Mouse (Mus musculus) intestine, embryonic 16.5 days (tissue): ENCODE results near the gene Sfswap. TPM values are rescaled to one million over a fixed set of nuclear protein-coding genes. Genes with fewer than 3 reads are reported as not detected.
A peak's percentile ranks its signal among the peaks of the same experiment; 100 is the strongest.

ENCODE experiments used
- ATAC-seq: fragments of 200-750 bp; cut with Nextera tagmentation; 2 replicates; pipeline ENCODE4 v1.8.0; 2017; ENCODE audit warnings: moderate TSS enrichment, moderate library complexity
- H3K27ac ChIP-seq: fragments of 300-500 bp; sonication (generic); 2 replicates; pipeline ENCODE4 v1.5.1; 2014; ENCODE audit warnings: mild to moderate bottlenecking, low read length
- H3K27me3 ChIP-seq: fragments of 300-500 bp; sonication (generic); replicated peaks from 2 replicates; pipeline ENCODE4 v1.6.1; 2014; ENCODE audit warnings: low read length, control low read depth, mixed read lengths; ENCODE audit not compliant: control insufficient read depth, insufficient read depth
- H3K36me3 ChIP-seq: fragments of 300-500 bp; sonication (generic); 2 replicates; pipeline ENCODE4 v1.6.1; 2014; ENCODE audit warnings: low read length, control low read depth; ENCODE audit not compliant: control insufficient read depth, insufficient read depth
- H3K4me1 ChIP-seq: fragments of 300-500 bp; sonication (generic); 2 replicates; pipeline ENCODE4 v1.6.1; 2014; ENCODE audit warnings: low read length, control low read depth, mixed read lengths; ENCODE audit not compliant: control insufficient read depth, insufficient read depth
- H3K4me2 ChIP-seq: fragments of 300-500 bp; sonication (generic); 2 replicates; pipeline ENCODE4 v1.6.1; 2014; ENCODE audit warnings: low read depth, low read length, control low read depth
- H3K4me3 ChIP-seq: fragments of 300-500 bp; sonication (generic); 2 replicates; pipeline ENCODE4 v1.5.1; 2014; ENCODE audit warnings: mild to moderate bottlenecking, low read length
- H3K9ac ChIP-seq: fragments of 300-500 bp; sonication (generic); 2 replicates; pipeline ENCODE4 v1.6.1; 2014; ENCODE audit warnings: low read depth, low read length
- H3K9me3 ChIP-seq: fragments of 300-500 bp; sonication (generic); 2 replicates; pipeline ENCODE4 v1.6.1; 2016; ENCODE audit warnings: low read length, control low read depth; ENCODE audit not compliant: control insufficient read depth
- WGBS: fragments of 180-500 bp; shearing (Covaris S2); extraction: QIAGEN DNeasy Blood & Tissue Kit; methylation state at CpG from one replicate; pipeline ENCODE4 v1.1.7; 2014; 5-methylcytosine and 5-hydroxymethylcytosine counted together
- polyA plus RNA-seq: library from polyadenylated mRNA; unstranded; fragments of >200 nt; fragmentation: Nextera tagmentation; extraction: Ambion mirVana; gene quantifications from 2 replicates; pipeline ENCODE4 v1.2.1, GENCODE M21; 2015

The Sfswap gene
- polyA plus RNA-seq, 1 experiment from 2014 or later = 26.4 TPM

DNA sequence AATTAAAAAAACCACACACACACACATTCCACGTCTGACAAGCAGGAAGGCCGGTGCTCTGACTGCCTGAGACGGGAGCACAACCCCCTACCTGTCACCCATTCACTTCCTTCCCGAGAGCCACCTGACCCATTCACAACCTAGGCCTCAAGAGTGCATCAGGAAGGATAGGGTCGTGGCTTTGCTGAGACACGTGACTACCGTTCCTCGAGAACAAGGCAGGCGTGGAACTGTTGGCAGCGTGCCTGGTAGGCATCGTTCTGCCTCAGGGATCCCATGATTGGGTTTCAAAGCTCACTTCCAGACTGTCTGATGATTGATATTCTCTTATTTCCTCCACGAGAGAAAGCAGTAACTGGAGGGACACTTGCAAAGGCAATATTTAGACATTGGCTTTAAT, 77.2 kb downstream of the Sfswap start:
- H3K4me3 ChIP-seq = no peak overlapping the region
- no peaks in the 10 kb centered on the region for H3K36me3 ChIP-seq
- no peaks in the 10 kb centered on the region for H3K4me1 ChIP-seq
- 51% methylated on average over 12 of the region's 12 CpGs for WGBS
- H3K9me3 ChIP-seq = no peaks in the 10 kb centered on the region
- H3K9ac ChIP-seq = no peak overlapping the region
- no peak for ATAC-seq
- no peak overlapping the region for H3K27ac ChIP-seq
- peaks cover 13% of the 10 kb centered on the region; the same call in 1 of the 2 replicates for H3K27me3 ChIP-seq
- no peak overlapping the region for H3K4me2 ChIP-seq

DNA sequence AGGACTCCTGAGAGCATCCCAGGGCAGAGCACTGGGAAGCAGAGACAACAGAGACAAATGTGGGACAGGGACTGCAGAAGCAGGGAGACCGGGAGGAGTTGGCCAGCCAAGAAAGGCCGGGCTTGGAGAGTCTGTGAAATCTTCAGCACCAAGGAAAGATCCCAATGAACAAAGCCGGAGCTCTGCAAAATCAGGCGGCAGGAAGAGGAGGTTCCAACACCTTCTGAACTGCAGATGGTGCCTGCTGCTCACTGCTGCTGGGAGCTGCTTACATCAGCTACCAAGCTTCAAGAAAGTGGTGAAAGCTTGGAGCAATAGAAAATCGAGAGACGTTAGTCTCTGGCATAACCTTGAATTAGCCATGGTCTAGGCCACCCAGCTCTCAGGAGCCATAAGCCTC, 79.0 kb downstream of the Sfswap start:
- Histone ChIP-seq H3K9ac (no peak overlapping the region), H3K9me3 (no peaks in the 10 kb centered on the region)
- ATAC-seq = no peak

DNA sequence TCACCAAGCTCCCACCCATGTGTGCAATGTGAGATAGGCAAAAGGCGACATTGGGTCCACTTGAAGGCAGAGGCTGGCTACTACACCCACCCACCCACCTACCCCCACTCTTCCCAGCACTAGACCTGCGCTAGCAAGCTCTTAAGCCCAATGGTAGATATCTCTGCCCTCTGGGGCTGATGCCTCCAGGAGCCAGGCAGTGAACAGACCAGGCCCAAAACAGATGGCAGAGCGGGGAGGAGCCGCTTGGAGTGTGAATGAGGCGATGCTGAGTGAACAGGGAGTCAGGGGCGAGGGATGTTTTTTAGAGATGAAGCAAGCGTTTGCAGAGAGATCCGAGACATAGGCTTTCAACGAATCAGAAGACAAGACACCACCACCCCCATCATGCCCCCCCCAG, 79.6 kb downstream of the Sfswap start:
- 76% methylated on average over 9 of the region's 9 CpGs for WGBS
- H3K9ac ChIP-seq = no peak overlapping the region
- no peaks in the 10 kb centered on the region for H3K36me3 ChIP-seq
- H3K27ac ChIP-seq = no peak overlapping the region
- H3K27me3 ChIP-seq = peaks cover 25% of the 10 kb centered on the region; the same call in 1 of the 2 replicates
- H3K9me3 ChIP-seq = no peaks in the 10 kb centered on the region
- H3K4me3 ChIP-seq = no peak overlapping the region
- H3K4me1 ChIP-seq = peaks cover 8% of the 10 kb centered on the region
- no peak for ATAC-seq
- no peak overlapping the region for H3K4me2 ChIP-seq

More for the DNA sequence above, 79.0 kb downstream of the Sfswap start:
- Histone ChIP-seq H3K36me3 (no peaks in the 10 kb centered on the region), H3K4me1 (peaks cover 2% of the 10 kb centered on the region), H3K4me2 (no peak overlapping the region), H3K4me3 (no peak overlapping the region), H3K27me3 (peaks cover 22% of the 10 kb centered on the region; the same call in 1 of the 2 replicates), H3K27ac (no peak overlapping the region)
- 12% methylated on average over 6 of the region's 6 CpGs for WGBS

DNA sequence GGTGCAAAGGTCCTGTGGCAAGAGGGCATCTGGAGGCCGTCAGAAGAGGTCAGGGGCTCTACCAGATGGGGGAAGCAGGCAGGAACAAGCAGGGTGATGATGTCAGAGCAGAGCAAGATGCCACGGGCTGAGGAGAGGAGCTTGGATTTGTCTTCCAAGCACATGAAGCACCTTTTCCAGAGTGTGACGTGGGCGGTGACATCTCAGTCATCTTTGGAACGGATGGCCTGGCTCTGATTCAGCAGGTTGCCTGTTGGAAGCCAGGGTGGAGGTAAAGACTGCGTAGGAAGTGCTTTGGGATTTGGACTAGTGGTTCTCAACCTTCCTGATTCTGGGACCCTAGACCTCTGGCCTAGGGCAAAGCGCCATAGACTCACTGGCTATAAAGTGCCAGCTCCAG, 80.0 kb downstream of the Sfswap start:
- H3K9ac ChIP-seq = no peak overlapping the region
- H3K4me2 ChIP-seq = no peak overlapping the region
- no peak overlapping the region for H3K4me3 ChIP-seq
- no peaks in the 10 kb centered on the region for H3K36me3 ChIP-seq
- no peaks in the 10 kb centered on the region for H3K9me3 ChIP-seq
- 67% methylated on average over 7 of the region's 7 CpGs for WGBS
- H3K4me1 ChIP-seq = peaks cover 12% of the 10 kb centered on the region
- ATAC-seq = no peak
- peaks cover 28% of the 10 kb centered on the region; the same call in 1 of the 2 replicates for H3K27me3 ChIP-seq
- H3K27ac ChIP-seq = no peak overlapping the region

DNA sequence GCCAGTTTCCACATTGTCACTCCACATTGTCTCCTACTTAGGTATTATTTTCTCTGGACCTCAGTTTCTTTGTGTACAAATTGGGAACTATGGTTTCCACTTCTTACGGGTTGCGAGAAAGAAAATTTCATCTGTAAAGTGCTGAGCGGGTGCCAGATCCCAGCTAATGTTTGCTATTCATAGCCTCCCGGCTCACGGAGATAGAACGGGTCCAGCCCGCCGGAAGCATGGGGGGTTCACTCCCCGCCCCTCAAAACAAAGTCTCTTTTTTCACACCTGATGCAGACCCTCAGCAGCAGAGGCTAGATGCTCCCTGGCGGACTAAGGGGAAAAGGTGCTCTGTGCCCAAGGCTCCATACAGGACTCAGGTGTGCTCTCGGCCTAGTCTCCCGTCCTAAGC, 82.3 kb downstream of the Sfswap start:
- H3K27me3 ChIP-seq = peaks cover 35% of the 10 kb centered on the region
- no peak; the same call in 1 of the 2 replicates for ATAC-seq
- H3K4me3 ChIP-seq = peak overlapping the region; percentile 77
- H3K36me3 ChIP-seq = no peaks in the 10 kb centered on the region
- WGBS = 6% methylated on average over 12 of the region's 12 CpGs
- no peaks in the 10 kb centered on the region for H3K9me3 ChIP-seq
- peak overlapping the region; percentile 76 for H3K9ac ChIP-seq
- H3K27ac ChIP-seq = no peak overlapping the region
- peaks cover 12% of the 10 kb centered on the region for H3K4me1 ChIP-seq
- peak overlapping the region; percentile 100 for H3K4me2 ChIP-seq

DNA sequence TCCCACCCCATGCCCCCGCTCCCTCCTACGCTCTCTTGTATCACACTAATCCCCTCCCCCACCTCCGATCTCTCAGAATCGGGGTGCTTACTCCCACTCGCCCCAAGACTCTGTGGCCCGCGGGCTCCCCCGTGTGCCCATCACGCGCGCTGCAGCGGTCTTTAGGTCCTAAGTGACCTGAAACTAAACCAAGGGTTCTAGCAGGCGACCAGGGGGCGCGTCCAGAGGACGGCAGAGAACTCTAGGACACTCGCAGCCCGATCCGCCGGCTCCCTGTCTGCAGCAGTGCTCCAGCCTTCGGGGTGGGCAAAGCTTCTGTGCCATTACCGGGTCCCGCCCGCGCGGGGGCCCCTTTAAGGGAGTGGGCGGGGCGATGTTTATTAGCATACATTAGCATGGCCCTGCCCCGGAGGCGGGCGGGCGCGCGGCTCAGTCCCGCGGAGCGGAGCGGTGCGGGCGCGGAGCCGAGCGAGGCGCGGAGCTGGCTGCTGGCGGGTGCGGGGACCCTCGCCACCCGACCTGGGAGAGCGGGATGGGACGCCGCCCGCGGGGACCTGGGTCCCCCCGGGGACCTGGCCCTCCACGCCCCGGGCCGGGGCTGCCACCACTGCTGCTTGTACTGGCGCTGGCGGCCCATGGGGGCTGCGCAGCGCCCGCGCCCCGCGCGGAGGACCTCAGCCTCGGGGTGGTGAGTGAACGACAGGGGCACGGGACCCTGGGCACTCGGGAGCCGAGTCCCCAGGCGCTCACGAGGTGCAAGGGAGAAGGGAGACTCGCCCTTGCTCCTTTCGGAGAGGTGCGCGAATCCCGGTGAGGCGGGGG, 83.0 kb downstream of the Sfswap start, which contains the start of gene Mmp17:
Gene Mmp17, plus strand, starts transcription at position 409 of the 822 bp plus-strand sequence.
- Histone ChIP-seq H3K4me3 (peak within 1 kb of the TSS; percentile 77), H3K4me2 (peak within 1 kb of the TSS; percentile 100), H3K27me3 (peaks cover 35% of the 10 kb centered on the region), H3K9me3 (no peaks in the 10 kb centered on the region), H3K36me3 (no peaks in the 10 kb centered on the region), H3K9ac (peak within 1 kb of the TSS; percentile 76), H3K4me1 (peaks cover 12% of the 10 kb centered on the region), H3K27ac (no peak within 1 kb of the TSS)
- peak; percentile 96 for ATAC-seq
- under 1% methylated on average over 80 of the region's 80 CpGs for WGBS

DNA sequence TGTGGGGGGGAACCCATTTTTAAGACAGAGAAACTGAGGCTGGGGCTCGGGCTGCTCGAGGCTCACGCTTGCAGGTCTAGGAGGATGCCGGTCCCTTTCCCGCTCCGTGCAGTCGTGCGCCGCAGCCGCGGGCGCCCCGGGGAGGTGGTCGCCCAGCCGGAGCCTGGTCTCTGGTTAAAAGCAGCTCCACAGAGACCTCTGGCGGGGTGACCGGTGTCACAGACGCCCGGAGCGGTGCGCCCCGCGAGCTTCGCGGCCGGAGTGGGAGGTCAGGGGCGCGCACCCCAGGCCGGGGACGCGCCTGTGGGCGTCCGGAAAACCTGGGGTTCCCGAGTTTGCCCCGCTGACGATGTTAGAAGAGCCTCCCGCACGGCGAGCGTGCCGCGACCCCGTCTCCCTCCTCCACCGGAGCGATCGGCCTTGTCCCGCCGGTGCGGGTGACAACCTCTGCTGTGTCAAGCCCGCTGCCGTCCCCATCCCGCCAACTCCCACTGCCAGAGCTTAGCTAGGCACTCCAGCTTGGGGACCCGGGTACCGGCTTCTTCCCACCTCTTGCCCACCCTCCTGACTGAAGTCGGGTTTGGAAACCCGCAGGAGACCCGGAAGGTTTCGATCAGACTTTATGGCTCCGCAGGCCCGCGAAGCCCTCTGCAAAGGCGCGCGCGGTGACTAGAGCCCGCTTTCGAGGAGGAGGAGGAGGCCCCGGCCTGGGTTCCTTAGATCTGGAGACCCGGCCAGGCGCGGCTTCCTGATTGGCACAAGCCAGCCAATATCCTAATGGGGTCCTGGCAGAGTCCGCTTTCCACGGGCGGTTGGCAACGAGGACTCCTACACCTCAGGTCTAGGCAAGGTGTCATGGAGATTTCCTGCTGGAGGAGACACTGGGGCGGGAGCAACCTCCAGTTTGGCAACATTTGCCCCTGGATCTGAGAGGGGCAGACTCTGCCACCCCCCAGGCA, 83.8 kb downstream of the Sfswap start:
- ATAC-seq = peak; percentile 12
- Histone ChIP-seq H3K36me3 (no peaks in the 10 kb centered on the region), H3K9ac (peak overlapping the region; percentile 76), H3K9me3 (no peaks in the 10 kb centered on the region), H3K4me3 (peak overlapping the region; percentile 77), H3K27ac (no peak overlapping the region), H3K4me1 (peaks cover 12% of the 10 kb centered on the region), H3K27me3 (peaks cover 35% of the 10 kb centered on the region), H3K4me2 (peak overlapping the region; percentile 100)
- under 1% methylated on average over 76 of the region's 76 CpGs for WGBS

DNA sequence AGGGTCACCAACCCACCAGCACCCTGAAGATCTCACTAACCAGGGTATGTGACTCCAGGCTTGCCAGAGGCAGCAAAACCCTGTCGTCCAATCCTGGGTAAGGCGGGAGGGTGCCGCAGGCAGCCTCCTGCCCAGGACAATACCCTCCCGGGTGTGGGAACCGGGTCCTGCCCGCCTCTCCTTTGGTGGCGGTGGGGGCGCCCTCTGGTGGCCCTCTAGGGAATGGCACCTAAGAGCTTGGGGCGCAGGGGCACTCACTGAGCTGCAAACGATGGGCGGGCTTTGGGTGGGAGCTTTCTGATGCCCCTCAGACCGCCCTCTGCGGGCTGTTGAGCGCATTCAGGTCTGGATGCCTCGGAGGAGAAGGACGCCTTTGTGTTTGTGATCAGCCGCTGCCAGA, 85.0 kb downstream of the Sfswap start:
- H3K9me3 ChIP-seq = no peaks in the 10 kb centered on the region
- peak overlapping the region; percentile 100 for H3K4me2 ChIP-seq
- no peaks in the 10 kb centered on the region for H3K36me3 ChIP-seq
- peak overlapping the region; percentile 77 for H3K4me3 ChIP-seq
- ATAC-seq = peak; percentile 30
- H3K27me3 ChIP-seq = peaks cover 33% of the 10 kb centered on the region
- peak overlapping the region; percentile 76 for H3K9ac ChIP-seq
- H3K27ac ChIP-seq = no peak overlapping the region
- WGBS = 0% methylated on average over 14 of the region's 17 CpGs
- H3K4me1 ChIP-seq = peaks cover 12% of the 10 kb centered on the region

DNA sequence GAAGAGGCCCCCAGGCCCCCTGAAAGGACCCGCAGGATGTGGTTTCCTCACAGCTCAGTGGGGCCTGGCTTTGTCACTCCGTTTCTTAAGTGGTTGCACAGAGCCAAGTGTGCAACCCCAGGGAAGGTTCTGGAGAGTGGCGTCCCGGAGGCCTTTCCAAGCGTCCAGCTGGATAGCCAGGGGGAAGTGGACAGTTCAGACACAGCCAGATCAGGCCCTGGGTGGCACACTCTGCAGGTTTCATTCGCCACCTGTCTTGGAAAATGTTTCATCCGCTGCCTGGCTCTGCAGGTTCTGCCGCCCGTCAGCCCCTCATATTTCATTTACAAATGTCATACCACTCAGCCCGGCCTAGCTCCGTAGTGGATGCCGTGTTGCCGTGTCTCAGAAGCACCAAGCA, 85.5 kb downstream of the Sfswap start:
- no peaks in the 10 kb centered on the region for H3K9me3 ChIP-seq
- H3K27me3 ChIP-seq = peaks cover 32% of the 10 kb centered on the region
- H3K9ac ChIP-seq = peak overlapping the region; percentile 36
- no peaks in the 10 kb centered on the region for H3K36me3 ChIP-seq
- no peak for ATAC-seq
- peak overlapping the region; percentile 77; the same call in 1 of the 2 replicates for H3K4me3 ChIP-seq
- H3K27ac ChIP-seq = no peak overlapping the region
- 53% methylated on average over 13 of the region's 13 CpGs for WGBS
- H3K4me2 ChIP-seq = peak overlapping the region; percentile 100
- H3K4me1 ChIP-seq = peaks cover 12% of the 10 kb centered on the region
